Mouse (Mus musculus) forebrain, embryonic 16.5 days (tissue): ENCODE data around the gene Mansc1. TPM values are rescaled to one million over a fixed set of nuclear protein-coding genes. Genes with fewer than 3 reads are reported as not detected.
"Not testable (repeated sequence)": the region's sequence is repeated elsewhere in the genome, so short reads cannot be mapped to it uniquely, and the experiment has no call there.

Experiments
- ATAC-seq: fragments of 200-750 bp; cut with Nextera tagmentation; 2 replicates; pipeline ENCODE4 v1.8.0; 2017; ENCODE audit warnings: mild to moderate bottlenecking, moderate library complexity
- H3K27ac ChIP-seq: fragments of 300-500 bp; sonication (generic); 2 replicates; pipeline ENCODE4 v1.5.1; 2014; ENCODE audit warnings: low read length, control low read depth
- H3K27me3 ChIP-seq: fragments of 300-500 bp; sonication (generic); replicated peaks from 2 replicates; pipeline ENCODE4 v1.6.1; 2014; ENCODE audit warnings: low read length; ENCODE audit not compliant: control insufficient read depth, insufficient read depth
- H3K36me3 ChIP-seq: fragments of 300-500 bp; sonication (generic); 2 replicates; pipeline ENCODE4 v1.6.1; 2014; ENCODE audit not compliant: control insufficient read depth, insufficient read depth
- H3K4me1 ChIP-seq: fragments of 300-500 bp; sonication (generic); replicated peaks from 2 replicates; pipeline ENCODE4 v1.6.1; 2014; ENCODE audit warnings: low read length; ENCODE audit not compliant: control insufficient read depth, insufficient read depth
- H3K4me2 ChIP-seq: fragments of 300-500 bp; sonication (generic); 2 replicates; pipeline ENCODE4 v1.6.1; 2014; ENCODE audit warnings: mild to moderate bottlenecking, low read length, control low read depth
- H3K4me3 ChIP-seq: fragments of 300-500 bp; sonication (generic); replicated peaks from 2 replicates; pipeline ENCODE4 v1.5.1; 2014; ENCODE audit warnings: mild to moderate bottlenecking, low read length, control low read depth
- H3K9ac ChIP-seq: fragments of 300-500 bp; sonication (generic); replicated peaks from 2 replicates; pipeline ENCODE4 v1.6.1; 2014; ENCODE audit warnings: low read depth, low read length, control low read depth
- H3K9me3 ChIP-seq: fragments of 300-500 bp; sonication (generic); 2 replicates; pipeline ENCODE4 v1.6.1; 2016; ENCODE audit warnings: low read length; ENCODE audit not compliant: control insufficient read depth
- WGBS: fragments of 180-500 bp; shearing (Covaris S2); extraction: QIAGEN DNeasy Blood & Tissue Kit; methylation state at CpG from one replicate; pipeline ENCODE4 v1.1.7; 2014; 5-methylcytosine and 5-hydroxymethylcytosine counted together
- polyA plus RNA-seq: library from polyadenylated mRNA; unstranded; fragments of >200 nt; fragmentation: Nextera tagmentation; extraction: Ambion mirVana; gene quantifications from 2 replicates; pipeline ENCODE4 v1.2.1, GENCODE M21; 2015

Mansc1 gene
- polyA plus RNA-seq, result 0.90 and 1.6 TPM in 2 replicates

DNA sequence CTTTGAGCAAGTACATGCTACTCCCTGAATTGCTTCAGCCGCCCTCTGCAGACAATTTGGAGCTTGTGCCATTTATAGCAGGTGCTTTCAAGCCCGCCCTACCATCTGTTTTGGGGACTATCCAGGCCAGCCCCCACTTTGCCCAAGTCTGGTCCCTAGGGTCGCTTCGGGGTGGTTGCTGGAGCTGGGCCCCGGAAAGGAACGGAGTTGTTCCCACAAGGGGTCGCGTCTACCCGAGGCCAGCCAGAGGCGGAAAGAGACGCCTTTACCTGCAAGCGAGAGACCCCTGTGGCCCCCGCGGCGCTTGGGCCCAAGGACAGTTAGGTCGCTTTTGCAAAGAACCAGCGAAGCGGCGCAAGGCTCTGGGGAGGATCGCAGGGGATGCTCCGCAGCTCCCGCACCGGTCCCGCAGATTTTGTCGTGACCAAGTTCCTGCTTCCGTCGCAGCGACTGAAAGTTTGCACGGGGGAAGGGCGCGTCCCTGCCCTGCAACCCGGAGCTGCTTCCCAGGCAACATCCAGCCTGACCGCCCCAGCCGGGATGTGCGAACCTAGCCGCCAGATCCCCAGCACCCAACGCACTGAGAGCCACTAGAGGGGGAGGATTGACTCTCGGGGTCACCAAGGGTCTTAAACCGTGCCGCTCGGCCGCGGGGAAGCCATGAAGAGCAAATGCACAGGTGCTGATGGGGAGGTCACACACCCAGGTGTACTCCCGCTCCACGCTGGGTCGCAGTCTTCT is at the start of gene Mansc1:
Mansc1 (minus strand) TSS at position 542 of the 741 bp plus-strand sequence.
- Histone ChIP-seq H3K4me2 (peak within 1 kb of the TSS; percentile 79), H3K27me3 (no peaks in the 10 kb centered on the region), H3K9me3 (no peaks in the 10 kb centered on the region), H3K9ac (peak within 1 kb of the TSS; percentile 51), H3K27ac (no peak within 1 kb of the TSS), H3K36me3 (no peaks in the 10 kb centered on the region), H3K4me3 (peak within 1 kb of the TSS; percentile 48), H3K4me1 (peaks cover 12% of the 10 kb centered on the region)
- peak; percentile 70 for ATAC-seq
- under 1% methylated on average over 46 of the region's 46 CpGs for WGBS

GRCm38 (mm10) chr6:134679330-134679729 is 47.0 kb upstream of the Mansc1 start:
- H3K9ac ChIP-seq, H3K4me1 ChIP-seq, H3K4me2 ChIP-seq, H3K27me3 ChIP-seq, ATAC-seq, H3K9me3 ChIP-seq, H3K27ac ChIP-seq, H3K4me3 ChIP-seq, H3K36me3 ChIP-seq: not testable (repeated sequence)
- WGBS, result 91% methylated on average over 4 of the region's 4 CpGs

DNA sequence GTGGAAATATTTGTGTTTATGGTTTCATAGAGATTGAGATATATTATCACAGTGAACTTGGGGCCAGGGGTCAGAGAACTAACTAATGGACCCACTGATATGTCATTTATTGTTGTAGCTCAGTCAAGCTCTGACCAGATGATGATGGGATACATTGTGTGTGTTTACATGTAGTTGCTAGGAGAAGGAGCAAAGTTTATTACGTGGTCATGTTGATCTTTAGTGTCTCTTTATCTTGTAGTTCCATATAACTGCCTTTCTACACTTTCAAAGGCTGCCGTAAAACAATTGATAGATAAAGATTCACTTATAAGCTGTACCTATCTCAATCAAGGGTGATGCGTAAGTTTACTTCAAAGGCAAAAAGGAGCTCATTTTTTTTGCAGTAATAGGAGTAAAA is 45.7 kb upstream of the Mansc1 start:
- Histone ChIP-seq H3K27ac (no peak overlapping the region), H3K4me2 (no peak overlapping the region), H3K9ac (no peak overlapping the region), H3K27me3 (no peaks in the 10 kb centered on the region), H3K4me3 (no peak overlapping the region), H3K36me3 (no peaks in the 10 kb centered on the region), H3K9me3 (no peaks in the 10 kb centered on the region), H3K4me1 (no peaks in the 10 kb centered on the region)
- ATAC-seq, result no peak
- WGBS, result 83% methylated on average over 3 of the region's 3 CpGs

DNA sequence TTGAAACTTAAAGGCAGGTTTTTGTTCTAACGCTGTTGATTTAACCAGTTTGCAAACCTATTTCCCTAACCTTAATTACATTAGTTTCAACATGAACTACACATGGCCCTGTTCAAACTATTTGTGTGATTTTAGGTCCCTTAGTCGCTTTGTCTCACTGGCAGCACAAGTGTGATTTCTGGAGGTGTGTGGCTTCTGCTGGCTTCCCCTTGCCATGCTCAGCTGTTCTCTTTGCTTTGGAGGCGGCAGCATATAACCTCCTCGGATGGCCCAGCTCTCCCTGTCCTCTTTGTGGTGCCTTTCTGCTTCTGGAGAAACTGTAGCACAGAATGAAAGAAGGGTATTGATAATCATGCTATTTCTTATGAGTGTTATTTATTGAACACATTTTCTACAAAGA is 45.2 kb upstream of the Mansc1 start:
- no peaks in the 10 kb centered on the region for H3K36me3 ChIP-seq
- H3K4me3 ChIP-seq, result no peak overlapping the region
- no peak overlapping the region for H3K9ac ChIP-seq
- no peak overlapping the region for H3K27ac ChIP-seq
- no peaks in the 10 kb centered on the region for H3K4me1 ChIP-seq
- no peak for ATAC-seq
- WGBS, result 78% methylated on average over 4 of the region's 4 CpGs
- no peaks in the 10 kb centered on the region for H3K9me3 ChIP-seq
- no peaks in the 10 kb centered on the region for H3K27me3 ChIP-seq
- no peak overlapping the region for H3K4me2 ChIP-seq

DNA sequence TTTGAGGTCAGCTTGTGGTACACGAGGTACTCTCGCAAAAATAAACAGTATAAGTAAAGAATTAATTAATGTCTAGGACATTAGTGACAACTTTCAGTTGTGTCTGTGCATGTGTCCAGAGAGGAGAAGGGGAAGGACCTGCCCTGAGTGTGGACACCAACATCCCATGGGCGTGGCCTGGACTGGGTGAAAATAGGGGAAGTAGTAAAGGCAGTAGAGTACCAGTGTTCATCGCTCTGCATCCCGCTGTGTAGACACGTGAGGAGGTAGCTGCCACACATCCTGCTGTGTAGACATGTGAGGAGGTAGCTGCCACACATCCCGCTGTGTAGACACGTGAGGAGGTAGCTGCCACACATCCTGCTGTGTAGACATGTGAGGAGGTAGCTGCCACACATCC is 41.4 kb upstream of the Mansc1 start:
- H3K4me1 ChIP-seq, ATAC-seq, H3K4me3 ChIP-seq, H3K9me3 ChIP-seq, H3K27me3 ChIP-seq, H3K9ac ChIP-seq, H3K4me2 ChIP-seq, H3K36me3 ChIP-seq, H3K27ac ChIP-seq: not testable (repeated sequence)
- 91% methylated on average over 8 of the region's 8 CpGs for WGBS

GRCm38 (mm10) chr6:134670881-134671411 is 38.7 kb upstream of the Mansc1 start:
- H3K27me3 ChIP-seq, result no peaks in the 10 kb centered on the region
- no peak overlapping the region for H3K9ac ChIP-seq
- ATAC-seq, result no peak
- no peak overlapping the region for H3K4me3 ChIP-seq
- no peak overlapping the region for H3K4me2 ChIP-seq
- no peaks in the 10 kb centered on the region for H3K36me3 ChIP-seq
- no peaks in the 10 kb centered on the region for H3K9me3 ChIP-seq
- 0 out of 2 replicates have a peak, but pooled peaks cover 2% of the 10 kb centered on the region for H3K4me1 ChIP-seq
- no peak overlapping the region for H3K27ac ChIP-seq
- WGBS, result 52% methylated on average over 4 of the region's 4 CpGs

GRCm38 (mm10) chr6:134669179-134669865 is 37.0 kb upstream of the Mansc1 start:
- ATAC-seq, result 0 out of 2 replicates have a peak, but pooled peaks have one; percentile 62
- Histone ChIP-seq H3K4me1 (0 out of 2 replicates have a peak, but pooled peaks cover 2% of the 10 kb centered on the region), H3K9me3 (no peaks in the 10 kb centered on the region), H3K27me3 (no peaks in the 10 kb centered on the region), H3K36me3 (no peaks in the 10 kb centered on the region), H3K27ac (no peak overlapping the region), H3K4me2 (no peak overlapping the region), H3K4me3 (no peak overlapping the region), H3K9ac (no peak overlapping the region)
- 73% methylated on average over 6 of the region's 6 CpGs for WGBS

DNA sequence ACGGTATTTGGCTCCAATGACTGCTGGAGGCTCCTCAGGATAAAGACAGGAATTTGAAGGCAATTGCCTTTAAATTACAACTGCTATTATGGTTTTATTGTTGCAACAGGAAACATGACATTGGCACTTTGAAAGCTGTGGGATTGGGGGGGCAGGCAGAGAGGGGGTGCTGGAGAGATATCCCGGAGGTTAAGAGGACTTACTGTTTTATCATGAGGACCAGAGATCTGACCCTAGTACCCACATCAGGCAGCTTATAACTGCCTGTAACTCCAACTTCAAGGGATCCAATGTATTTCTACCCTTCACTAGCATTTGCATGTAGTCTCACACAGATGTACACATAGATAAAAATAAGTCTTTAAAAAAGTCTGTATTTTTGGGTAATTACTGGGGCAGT is 36.2 kb upstream of the Mansc1 start:
- WGBS, result 81% methylated on average over 2 of the region's 2 CpGs
- 0 out of 2 replicates have a peak, but pooled peaks cover 2% of the 10 kb centered on the region for H3K4me1 ChIP-seq
- H3K4me3 ChIP-seq, result no peak overlapping the region
- no peaks in the 10 kb centered on the region for H3K9me3 ChIP-seq
- no peaks in the 10 kb centered on the region for H3K36me3 ChIP-seq
- no peak overlapping the region for H3K4me2 ChIP-seq
- H3K27me3 ChIP-seq, result no peaks in the 10 kb centered on the region
- ATAC-seq, result no peak
- H3K9ac ChIP-seq, result no peak overlapping the region
- no peak overlapping the region for H3K27ac ChIP-seq

GRCm38 (mm10) chr6:134665817-134666216 is 33.5 kb upstream of the Mansc1 start:
- Histone ChIP-seq H3K9me3 (no peaks in the 10 kb centered on the region), H3K4me1 (no peaks in the 10 kb centered on the region), H3K27ac (no peak overlapping the region), H3K36me3 (no peaks in the 10 kb centered on the region), H3K9ac (no peak overlapping the region), H3K4me2 (no peak overlapping the region), H3K4me3 (no peak overlapping the region), H3K27me3 (no peaks in the 10 kb centered on the region)
- ATAC-seq, result no peak
- WGBS, result 89% methylated on average over 9 of the region's 9 CpGs
